Comparison of ENCODE assay signal across 17 mouse cellular contexts in genomic region chr1:160013042-160013441, GRCm38 (mm10).
"Had no signal": no experiment of that assay in that cellular context is flagged by ENCODE, and none has a peak within 500 bp of the region (broad histone marks: within the 10 kb centered on the region; RNA-seq: fewer than 3 reads in every experiment).

No protein-coding gene starts in this region.

- H3K4me2 ChIP-seq: limb, embryonic 12.5 days; liver, embryonic 13.5 days; lung, embryonic 15.5 days; midbrain, embryonic 13.5 days; neural tube, embryonic 12.5 days; stomach, embryonic 15.5 days had no signal

- ATAC-seq: liver, postnatal 0 days; midbrain, embryonic 13.5 days had no signal

- H3K9ac ChIP-seq: limb, embryonic 12.5 days; liver, embryonic 13.5 days; liver, postnatal 0 days; lung, embryonic 15.5 days; midbrain, embryonic 13.5 days; neural tube, embryonic 12.5 days; stomach, embryonic 15.5 days had no signal

- H3K9me3 ChIP-seq: limb, embryonic 12.5 days; liver, embryonic 13.5 days; lung, embryonic 15.5 days; midbrain, embryonic 13.5 days; neural tube, embryonic 12.5 days; stomach, embryonic 15.5 days had no signal

- H3K4me3 ChIP-seq: layer of hippocampus, adult 2 months; limb, embryonic 12.5 days; liver, embryonic 13.5 days; lung, embryonic 15.5 days; midbrain, embryonic 13.5 days; neural tube, embryonic 12.5 days; stomach, embryonic 15.5 days had no signal

- H3K27ac ChIP-seq: layer of hippocampus, adult 2 months; limb, embryonic 12.5 days; liver, embryonic 13.5 days; lung, embryonic 15.5 days; macrophage; midbrain, embryonic 13.5 days; neural tube, embryonic 12.5 days; stomach, embryonic 15.5 days had no signal

- H3K27me3 ChIP-seq: limb, embryonic 12.5 days; liver, embryonic 13.5 days; lung, embryonic 15.5 days; midbrain, embryonic 13.5 days; neural tube, embryonic 12.5 days; stomach, embryonic 15.5 days had no signal

- H3K4me1 ChIP-seq: limb, embryonic 12.5 days; liver, embryonic 13.5 days; lung, embryonic 15.5 days; midbrain, embryonic 13.5 days; neural tube, embryonic 12.5 days; stomach, embryonic 15.5 days had no signal

- H3K36me3 ChIP-seq: limb, embryonic 12.5 days; liver, embryonic 13.5 days; lung, embryonic 15.5 days; midbrain, embryonic 13.5 days; neural tube, embryonic 12.5 days; stomach, embryonic 15.5 days had no signal

- DNase-seq: kidney, adult 18-20 months; kidney, postnatal 10 days; kidney, postnatal 4 days; liver; liver, embryonic 13.5 days; liver, postnatal 0 days; retina, postnatal 1 day; right cerebral cortex, postnatal 4 days; spleen, adult 18-20 months; thymus, postnatal 36 days had no signal
